Mouse (Mus musculus): ENCODE measurements around the gene Megf8.

Gene Megf8

DNA sequence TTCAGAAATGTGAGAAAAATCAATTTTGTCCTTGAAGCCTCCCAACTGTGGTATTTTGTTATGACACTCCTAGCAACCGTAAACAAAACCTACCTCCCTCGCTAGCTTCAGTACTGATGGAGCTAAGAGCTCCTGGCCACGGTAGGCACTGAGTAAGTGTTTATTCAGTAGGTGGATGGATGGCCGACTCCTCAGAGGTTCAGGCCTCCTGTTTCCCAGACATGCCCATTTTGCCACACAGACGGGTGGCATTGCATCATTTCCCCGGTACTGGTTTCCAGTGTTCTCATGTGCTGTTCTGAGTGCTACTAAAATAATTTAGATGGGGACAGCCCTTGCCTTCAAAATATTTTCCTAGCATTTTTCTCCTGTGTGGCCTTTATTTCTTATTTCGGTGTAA is 89.5 kb downstream of the Megf8 start:
- DNase-seq (ENCODE audit: low read depth, low spot score): no peak

DNA sequence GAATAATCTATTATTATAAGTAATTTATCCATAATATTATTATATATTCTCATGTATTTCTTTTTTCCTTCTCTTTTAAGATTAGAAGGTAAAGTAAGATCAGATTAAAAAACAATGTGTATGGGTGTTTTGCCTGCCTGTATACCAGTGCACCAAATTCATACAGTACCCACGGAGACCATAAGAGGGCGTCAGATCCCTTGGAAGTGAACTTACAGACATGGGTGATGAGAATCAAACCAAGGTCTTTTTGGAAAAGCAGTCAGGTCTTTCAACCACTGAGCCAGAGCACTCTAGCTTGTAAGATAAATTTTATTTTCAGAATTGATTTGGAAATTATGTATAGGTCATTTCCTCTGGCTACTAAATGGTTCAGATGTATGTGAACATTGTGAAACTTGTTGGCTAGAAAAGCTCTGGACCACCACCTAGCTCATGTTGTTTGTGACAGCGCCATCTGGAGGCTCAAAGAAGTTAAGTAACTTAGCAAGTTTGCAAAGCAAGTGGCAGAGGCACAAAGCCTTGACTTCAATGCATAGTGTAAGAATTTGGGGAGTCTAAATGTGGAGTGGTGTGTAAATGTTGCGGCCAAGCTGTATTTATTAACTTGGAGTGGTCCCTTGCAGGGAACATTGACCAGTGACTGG is 92.3 kb downstream of the Megf8 start:
- DNase-seq (ENCODE audit: low read depth, low spot score): peak; percentile 93

DNA sequence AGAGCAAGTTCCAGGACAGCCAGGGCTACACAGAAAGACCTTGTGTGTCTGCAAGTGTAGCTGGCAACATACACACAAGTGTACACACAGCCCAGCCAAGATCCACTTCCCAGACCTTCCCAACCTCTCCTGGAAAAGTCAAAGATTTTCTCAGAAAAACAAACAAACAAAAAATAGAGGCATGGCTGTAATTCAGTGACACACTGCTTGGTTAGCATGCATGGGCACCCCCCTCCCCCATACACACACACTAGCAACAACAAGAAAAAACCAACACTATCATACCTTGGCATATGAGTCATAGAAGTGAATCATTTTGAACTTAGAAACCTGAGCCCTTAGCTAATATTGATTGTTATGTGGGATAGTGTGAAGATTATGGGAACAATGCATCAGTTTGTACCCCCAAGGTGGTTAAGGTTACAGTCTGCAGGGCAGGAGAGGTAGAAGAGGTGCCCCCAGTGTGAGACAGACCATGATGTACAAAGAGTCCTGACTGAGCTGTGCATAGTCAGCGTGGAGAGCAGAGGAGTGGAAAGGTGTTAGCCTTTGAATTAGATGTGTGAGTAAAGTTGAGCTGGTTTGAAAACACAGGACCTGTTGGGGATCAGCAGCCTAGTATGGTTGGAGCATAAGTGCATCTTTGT is 94.1 kb downstream of the Megf8 start:
- no peak for DNase-seq (ENCODE audit: low read depth, low spot score)

DNA sequence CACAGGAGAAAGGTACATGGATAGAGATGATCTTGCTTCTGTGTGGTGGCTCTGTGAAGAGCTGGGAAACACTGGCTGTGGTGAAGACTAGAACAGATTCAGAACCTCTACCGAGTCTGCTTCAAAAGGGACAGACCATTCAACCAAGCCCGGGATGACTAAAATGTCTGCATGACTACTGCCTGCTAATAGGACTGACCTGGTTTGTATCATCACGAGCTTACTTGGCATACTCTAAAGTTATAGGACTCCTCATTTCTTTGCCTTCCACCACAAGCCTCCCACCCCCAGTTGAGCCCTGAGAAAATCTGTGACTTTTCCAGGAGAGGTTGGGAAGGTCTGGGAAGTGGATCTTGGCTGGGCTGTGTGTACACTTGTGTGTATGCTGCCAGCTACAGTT is 94.9 kb downstream of the Megf8 start:
- DNase-seq (ENCODE audit: low read depth, low spot score): no peak

DNA sequence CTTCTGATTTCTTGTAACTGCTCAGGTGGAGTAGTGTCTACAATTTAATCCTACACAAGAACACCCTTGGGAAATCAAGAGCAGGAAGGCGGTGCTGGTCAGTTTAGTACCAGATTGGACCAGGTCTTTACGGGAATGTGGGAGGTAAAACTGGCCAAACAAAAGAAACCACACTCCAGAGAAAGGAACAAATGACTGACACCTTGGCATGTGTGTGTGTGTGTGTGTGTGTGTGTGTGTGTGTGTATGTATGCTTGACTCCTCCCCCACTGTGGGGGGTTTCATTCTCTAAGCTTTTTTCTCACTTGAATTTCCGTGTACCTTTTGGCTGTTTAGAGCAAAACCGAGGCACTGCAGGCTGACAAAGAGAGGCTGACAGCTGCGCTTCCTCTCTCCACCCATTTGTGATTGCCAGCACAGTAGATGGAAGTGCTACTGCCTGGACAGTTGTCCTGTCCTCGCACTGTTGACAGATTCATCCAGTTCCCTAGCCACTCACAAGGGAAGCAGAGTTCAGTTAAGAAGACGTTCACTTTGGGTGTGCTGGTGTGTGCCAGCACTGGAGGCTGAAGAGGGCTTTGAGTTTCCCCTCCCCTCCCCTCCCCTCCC is 96.0 kb downstream of the Megf8 start, which contains the start of gene Cxcl17:
Gene Cxcl17, minus strand, starts transcription at position 54 of the 609 bp plus-strand sequence.
- no peak for DNase-seq (ENCODE audit: low read depth, low spot score)
